Comparison of ENCODE assay signal across 14 mouse cellular contexts in genomic region chr11:110544419-110545210, GRCm38 (mm10).
A peak's percentile ranks its signal among the peaks of the same experiment; 100 is the strongest.
DNase-seq lines count a peak whose midpoint lies in the region; ATAC-seq and TF ChIP-seq lines count a peak whose summit lies in the region.
"Had no signal": no experiment of that assay in that cellular context is flagged by ENCODE, and none has a peak within 500 bp of the region (broad histone marks: within the 10 kb centered on the region; RNA-seq: fewer than 3 reads in every experiment).

No protein-coding gene starts in this region.

- no peaks in the 10 kb centered on the region for H3K27me3 ChIP-seq in limb, embryonic 14.5 days (ENCODE audit: control insufficient read depth, insufficient read depth, low read length)
- no peaks in the 10 kb centered on the region for H3K27me3 ChIP-seq in limb, embryonic 10.5 days (ENCODE audit: low read depth, poor library complexity, severe bottlenecking)
- no peaks in the 10 kb centered on the region for H3K27me3 ChIP-seq in kidney, embryonic 15.5 days
- H3K27me3 ChIP-seq in stomach, postnatal 0 days (ENCODE audit: control insufficient read depth, insufficient read depth, low read length) = no peaks in the 10 kb centered on the region
- H3K27me3 ChIP-seq in forebrain, embryonic 16.5 days (replicated peaks; ENCODE audit: control insufficient read depth, insufficient read depth, low read length) = no peaks in the 10 kb centered on the region
- H3K27me3 ChIP-seq: heart, embryonic 13.5 days; hindbrain, embryonic 15.5 days; limb, embryonic 12.5 days; lung, embryonic 15.5 days had no signal

- TF ChIP-seq POLR2A in limb, embryonic 14.5 days (IDR thresholded peaks at IDR 0.05; ENCODE audit: borderline replicate concordance, extremely low read depth, insufficient read depth, insufficient read length) = no peak

- H3K4me1 ChIP-seq in limb, embryonic 14.5 days (ENCODE audit: control insufficient read depth, insufficient read depth, low read length) = no peaks in the 10 kb centered on the region
- H3K4me1 ChIP-seq in limb, embryonic 10.5 days = no peaks in the 10 kb centered on the region
- no peaks in the 10 kb centered on the region for H3K4me1 ChIP-seq in kidney, embryonic 15.5 days
- H3K4me1 ChIP-seq in stomach, postnatal 0 days (replicated peaks; ENCODE audit: control insufficient read depth, insufficient read depth) = no peaks in the 10 kb centered on the region
- H3K4me1 ChIP-seq in forebrain, embryonic 16.5 days (replicated peaks; ENCODE audit: control insufficient read depth, insufficient read depth, low read length) = no peaks in the 10 kb centered on the region
- H3K4me1 ChIP-seq: forebrain, embryonic 10.5 days; hindbrain, embryonic 15.5 days; limb, embryonic 12.5 days; lung, embryonic 15.5 days had no signal

- H3K4me2 ChIP-seq in limb, embryonic 14.5 days (replicated peaks; ENCODE audit: low read depth, low read length, severe bottlenecking) = no peak overlapping the region
- no peak overlapping the region for H3K4me2 ChIP-seq in kidney, embryonic 15.5 days
- no peak overlapping the region for H3K4me2 ChIP-seq in stomach, postnatal 0 days (replicated peaks; ENCODE audit: low read depth)
- no peak overlapping the region for H3K4me2 ChIP-seq in forebrain, embryonic 16.5 days (ENCODE audit: low read length)
- H3K4me2 ChIP-seq: heart, embryonic 13.5 days; hindbrain, embryonic 15.5 days; limb, embryonic 12.5 days; lung, embryonic 15.5 days had no signal

- H3K27ac ChIP-seq in limb, embryonic 14.5 days (replicated peaks; ENCODE audit: low read depth, low read length) = no peak overlapping the region
- no peak overlapping the region for H3K27ac ChIP-seq in limb, embryonic 10.5 days
- peak overlapping the region; percentile 33; the same call in 1 of the 2 replicates for H3K27ac ChIP-seq in kidney, embryonic 15.5 days
- no peak overlapping the region for H3K27ac ChIP-seq in stomach, postnatal 0 days (replicated peaks)
- no peak overlapping the region for H3K27ac ChIP-seq in forebrain, embryonic 16.5 days (ENCODE audit: low read length)
- no peak overlapping the region for H3K27ac ChIP-seq in left cerebral cortex, adult 2 months
- H3K27ac ChIP-seq: forebrain, embryonic 10.5 days; heart, embryonic 13.5 days; hindbrain, embryonic 15.5 days; limb, embryonic 12.5 days; lung, embryonic 15.5 days had no signal

- TF ChIP-seq EP300 in stomach, postnatal 0 days (optimal IDR thresholded peaks at IDR 0.05) = no peak

- no peaks in the 10 kb centered on the region for H3K36me3 ChIP-seq in limb, embryonic 14.5 days (ENCODE audit: control insufficient read depth, insufficient read depth, low read length)
- no peaks in the 10 kb centered on the region for H3K36me3 ChIP-seq in limb, embryonic 10.5 days
- no peaks in the 10 kb centered on the region for H3K36me3 ChIP-seq in kidney, embryonic 15.5 days
- no peaks in the 10 kb centered on the region for H3K36me3 ChIP-seq in stomach, postnatal 0 days (ENCODE audit: control insufficient read depth, insufficient read depth, low read length)
- H3K36me3 ChIP-seq in forebrain, embryonic 16.5 days (ENCODE audit: control insufficient read depth, insufficient read depth) = no peaks in the 10 kb centered on the region
- H3K36me3 ChIP-seq: forebrain, embryonic 10.5 days; heart, embryonic 13.5 days; hindbrain, embryonic 15.5 days; limb, embryonic 12.5 days; lung, embryonic 15.5 days had no signal

- WGBS in limb, embryonic 14.5 days = 85% methylated on average over 11 of the region's 11 CpGs
- WGBS in limb, embryonic 10.5 days = 91% methylated on average over 11 of the region's 11 CpGs
- WGBS in kidney, embryonic 15.5 days = 72% methylated on average over 11 of the region's 11 CpGs
- WGBS in stomach, postnatal 0 days = 65% methylated on average over 11 of the region's 11 CpGs
- WGBS in forebrain, embryonic 16.5 days = 86% methylated on average over 11 of the region's 11 CpGs

- no peak overlapping the region for H3K9ac ChIP-seq in limb, embryonic 14.5 days (ENCODE audit: low read depth, low read length, severe bottlenecking)
- no peak overlapping the region for H3K9ac ChIP-seq in kidney, embryonic 15.5 days
- no peak overlapping the region for H3K9ac ChIP-seq in stomach, postnatal 0 days (ENCODE audit: low read length)
- H3K9ac ChIP-seq in forebrain, embryonic 16.5 days (replicated peaks; ENCODE audit: low read depth, low read length) = no peak overlapping the region
- H3K9ac ChIP-seq: heart, embryonic 13.5 days; hindbrain, embryonic 15.5 days; limb, embryonic 12.5 days; lung, embryonic 15.5 days had no signal

- peak; percentile 25 for DNase-seq in limb, embryonic 14.5 days (ENCODE audit: low spot score)
- DNase-seq in limb, embryonic 10.5 days (ENCODE audit: low spot score) = no peak
- peak; percentile 21 for DNase-seq in heart, postnatal 4 days
- peak; percentile 52 for DNase-seq in stomach, postnatal 0 days (ENCODE audit: low spot score)
- no peak for DNase-seq in left cerebral cortex, adult 2 months (ENCODE audit: extremely low spot score in 1 of 2, low spot score in 2 of 2)
- DNase-seq: cerebellum, adult 9-10 months; layer of hippocampus, postnatal 36 days had no signal

- intact Hi-C loops in left cerebral cortex, adult 2 months (cut with DNase I) = no loop called here

- H3K4me3 ChIP-seq in limb, embryonic 14.5 days (replicated peaks; ENCODE audit: low read length) = no peak overlapping the region
- no peak overlapping the region for H3K4me3 ChIP-seq in limb, embryonic 10.5 days
- H3K4me3 ChIP-seq in kidney, embryonic 15.5 days (replicated peaks) = no peak overlapping the region
- H3K4me3 ChIP-seq in stomach, postnatal 0 days (ENCODE audit: low read depth, low read length) = no peak overlapping the region
- no peak overlapping the region for H3K4me3 ChIP-seq in forebrain, embryonic 16.5 days (replicated peaks; ENCODE audit: low read length)
- H3K4me3 ChIP-seq in left cerebral cortex, adult 2 months = no peak overlapping the region
- H3K4me3 ChIP-seq: forebrain, embryonic 10.5 days; heart, embryonic 13.5 days; hindbrain, embryonic 15.5 days; limb, embryonic 12.5 days; lung, embryonic 15.5 days had no signal

- H3K9me3 ChIP-seq in limb, embryonic 14.5 days (ENCODE audit: control insufficient read depth, low read length) = peaks cover 4% of the 10 kb centered on the region; the same call in 1 of the 2 replicates
- no peaks in the 10 kb centered on the region for H3K9me3 ChIP-seq in limb, embryonic 10.5 days (replicated peaks)
- no peaks in the 10 kb centered on the region for H3K9me3 ChIP-seq in kidney, embryonic 15.5 days (replicated peaks)
- no peaks in the 10 kb centered on the region for H3K9me3 ChIP-seq in stomach, postnatal 0 days (ENCODE audit: control insufficient read depth, low read length)
- no peaks in the 10 kb centered on the region for H3K9me3 ChIP-seq in forebrain, embryonic 16.5 days (ENCODE audit: control insufficient read depth, low read length)
- H3K9me3 ChIP-seq: hindbrain, embryonic 15.5 days; lung, embryonic 15.5 days had no signal

- TF ChIP-seq CTCF in stomach, postnatal 0 days (IDR thresholded peaks at IDR 0.05; ENCODE audit: low read depth) = no peak
- no peak for TF ChIP-seq CTCF in left cerebral cortex, adult 2 months (IDR thresholded peaks at IDR 0.05)

- ATAC-seq in limb, embryonic 14.5 days (ENCODE audit: low FRiP score, low read depth) = no peak
- ATAC-seq in kidney, embryonic 15.5 days (replicated peaks; ENCODE audit: low FRiP score) = peak; percentile 66; the same call in 1 of the 2 replicates
- ATAC-seq in stomach, postnatal 0 days (ENCODE audit: low FRiP score, low TSS enrichment) = peak; percentile 98
- ATAC-seq in forebrain, embryonic 16.5 days = no peak

Comparison
In these comparisons a context has a peak if more than half of its experiments do, and no peak if none do; other contexts are left out.
1. DNase-seq: peak in limb, embryonic 14.5 days (single experiment), heart, postnatal 4 days (single experiment) and stomach, postnatal 0 days (single experiment); none in limb, embryonic 10.5 days (single experiment) and left cerebral cortex, adult 2 months (0 of 2).
2. ATAC-seq: peak in kidney, embryonic 15.5 days (single experiment) and stomach, postnatal 0 days (single experiment); none in limb, embryonic 14.5 days (single experiment) and forebrain, embryonic 16.5 days (single experiment).